Mouse (Mus musculus): ENCODE data around the gene Prkab2.

DNA sequence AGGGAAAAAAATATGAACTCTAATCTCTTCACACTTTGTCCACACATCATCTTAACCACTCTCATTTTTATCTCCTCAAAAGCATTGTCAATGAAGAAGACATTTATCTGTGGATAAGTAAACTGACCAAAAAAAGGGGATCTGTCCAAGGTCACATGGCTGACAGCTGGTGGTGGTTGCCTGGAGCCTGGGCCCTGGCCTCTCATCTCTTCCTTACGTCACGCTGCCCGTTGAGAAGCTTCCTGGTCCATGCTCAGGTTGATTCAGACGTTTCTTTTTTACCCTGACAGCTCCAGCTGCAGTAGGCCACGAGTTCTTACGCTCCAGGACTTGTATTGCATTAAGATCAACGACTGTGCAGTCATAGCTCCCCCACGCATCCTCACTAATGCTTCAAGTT, 8.2 kb downstream of the Prkab2 start:
- TF ChIP-seq CTCF (IDR thresholded peaks at IDR 0.05): no peak
- no peak for TF ChIP-seq EP300 (IDR thresholded peaks at IDR 0.05)
